Mouse (Mus musculus) G1E (cell line): ENCODE data around the gene Zswim3.

ENCODE experiments used
- CTCF ChIP-seq: IDR thresholded peaks from 2 replicates; pipeline ENCODE4 v1.5.1; 2012; ENCODE audit warnings: low read depth, low read length, inconsistent platforms, mixed read lengths
- GATA1 ChIP-seq: IDR thresholded peaks from 2 replicates; pipeline ENCODE4 v1.6.1; 2012; ENCODE audit warnings: borderline replicate concordance, low read length, inconsistent platforms, mixed read lengths
- GATA2 ChIP-seq: IDR thresholded peaks from 2 replicates; pipeline ENCODE4 v1.6.1; 2012; ENCODE audit warnings: low read depth, low read length, inconsistent platforms, borderline replicate concordance
- TAL1 ChIP-seq: conservative IDR thresholded peaks from 2 replicates; pipeline ENCODE4 v1.6.1; 2012; ENCODE audit warnings: low read depth, low read length, inconsistent platforms, mixed read lengths

DNA sequence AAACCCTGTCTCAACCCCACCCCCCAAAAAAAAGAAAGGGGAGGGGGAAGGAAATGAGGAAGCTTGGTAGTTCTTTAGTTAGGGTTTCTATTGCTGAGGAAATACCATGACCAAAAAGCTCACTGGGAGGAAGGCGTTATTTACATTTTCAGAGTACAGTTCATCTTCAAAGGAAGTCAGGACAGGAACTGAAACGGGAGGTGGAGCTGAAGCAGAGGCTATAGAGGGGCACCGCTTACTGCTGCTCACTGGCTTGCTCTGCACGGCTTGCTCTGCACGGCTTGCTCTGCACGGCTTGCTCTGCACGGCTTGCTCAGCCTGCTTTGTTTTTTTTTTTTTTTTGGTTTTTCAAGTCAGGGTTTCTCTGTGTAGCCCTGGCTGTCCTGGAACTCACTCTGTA, 63.6 kb downstream of the Zswim3 start:
- TF ChIP-seq TAL1: no peak
- TF ChIP-seq CTCF: no peak
- no peak for TF ChIP-seq GATA2
- no peak for TF ChIP-seq GATA1
